Mouse (Mus musculus) spleen, postnatal 14 days (tissue): ENCODE results near the gene 2210407C18Rik.

Source experiments
- DNase-seq, 2 experiments: peaks; one replicate each; pipeline ENCODE4 v3.0.0; 2021 to 2022; ENCODE audit warnings: low spot score in 2 of 2

The 2210407C18Rik gene

GRCm38 (mm10) chr11:58602062-58602461, 13.8 kb downstream of the 2210407C18Rik start:
- no peak for DNase-seq

- DNase-seq, result no peak
Measured at GRCm38 (mm10) chr11:58597837-58598236, 18.0 kb downstream of the 2210407C18Rik start.

GRCm38 (mm10) chr11:58594814-58595213, 21.1 kb downstream of the 2210407C18Rik start, which contains the start of gene Olfr324:
Gene Olfr324 (plus strand): TSS chr11:58595114.
- DNase-seq, result no peak

GRCm38 (mm10) chr11:58588620-58589250, 27.1 kb downstream of the 2210407C18Rik start:
- no peak for DNase-seq

- DNase-seq, result peak; percentile 46 to 63
Measured at GRCm38 (mm10) chr11:58587898-58588348, 28.0 kb downstream of the 2210407C18Rik start.

GRCm38 (mm10) chr11:58578636-58579035, 37.2 kb downstream of the 2210407C18Rik start:
- no peak for DNase-seq

GRCm38 (mm10) chr11:58577430-58577829, 38.4 kb downstream of the 2210407C18Rik start, which contains the start of gene Olfr325:
Gene Olfr325 (plus strand): TSS chr11:58577730.
- DNase-seq, result no peak

- DNase-seq, result no peak
Measured at GRCm38 (mm10) chr11:58570405-58570804, 45.5 kb downstream of the 2210407C18Rik start, which contains the start of gene Olfr224. Gene Olfr224 (minus strand): TSS chr11:58570553.
